Mouse (Mus musculus) cerebellum, adult 2 months (tissue): ENCODE results near the gene Idi2. TPM values are rescaled to one million over a fixed set of nuclear protein-coding genes. Genes with fewer than 3 reads are reported as not detected.
A peak's percentile ranks its signal among the peaks of the same experiment; 100 is the strongest.
"Not testable (repeated sequence)": the region's sequence is repeated elsewhere in the genome, so short reads cannot be mapped to it uniquely, and the experiment has no call there.

Experiments used
- DNase-seq, 2 experiments: peaks; one replicate each; pipeline ENCODE4 v3.0.0; 2021
- H3K27ac ChIP-seq: fragments of 200-500 bp; 2 replicates; pipeline ENCODE4 v1.5.1; 2012; ENCODE audit warnings: low read length, control low read depth, inconsistent platforms; ENCODE audit not compliant: insufficient read depth
- H3K27me3 ChIP-seq: fragments of 200-500 bp; 2 replicates; pipeline ENCODE4 v1.6.1; 2012; ENCODE audit warnings: inconsistent platforms, mild to moderate bottlenecking, low read length, moderate library complexity; ENCODE audit not compliant: control insufficient read depth, insufficient read depth
- H3K4me1 ChIP-seq: fragments of 200-500 bp; 2 replicates; pipeline ENCODE4 v1.6.1; 2011; ENCODE audit warnings: low read length; ENCODE audit not compliant: control insufficient read depth, insufficient read depth
- H3K4me3 ChIP-seq: fragments of 200-500 bp; replicated peaks from 2 replicates; pipeline ENCODE3; 2011; ENCODE audit warnings: mild to moderate bottlenecking, low read depth, low read length, control low read depth; ENCODE audit not compliant: insufficient read depth
- CTCF ChIP-seq: fragments of 200-500 bp; IDR thresholded peaks from 2 replicates; pipeline ENCODE4 v1.5.1; 2011; ENCODE audit warnings: low read depth, mild to moderate bottlenecking, control low read depth, low read length, moderate library complexity, borderline replicate concordance; ENCODE audit not compliant: insufficient read depth
- POLR2A ChIP-seq: fragments of 200-500 bp; IDR thresholded peaks from 2 replicates; pipeline ENCODE4 v1.6.1; 2011; ENCODE audit warnings: low read length, control low read depth, borderline replicate concordance; ENCODE audit not compliant: insufficient read depth
- WGBS: fragments of 180-500 bp; shearing (Covaris S2); methylation state at CpG from one replicate; pipeline ENCODE4 v1.1.7; 2018; 5-methylcytosine and 5-hydroxymethylcytosine counted together
- polyA plus RNA-seq: library from polyadenylated mRNA; depleted of rRNA; stranded (reverse); fragments of >200 nt; gene quantifications from 2 replicates; pipeline ENCODE4 v1.2.3, GENCODE M21; 2012

Gene Idi2
- polyA plus RNA-seq, 1 experiment, result not detected

- not testable (repeated sequence) for H3K4me3 ChIP-seq, DNase-seq, H3K27me3 ChIP-seq, H3K27ac ChIP-seq, H3K4me1 ChIP-seq
- 72% methylated on average over 3 of the region's 3 CpGs for WGBS
Observed at GRCm38 (mm10) chr13:8961128-8961888, 8.6 kb downstream of the Idi2 start.

DNA sequence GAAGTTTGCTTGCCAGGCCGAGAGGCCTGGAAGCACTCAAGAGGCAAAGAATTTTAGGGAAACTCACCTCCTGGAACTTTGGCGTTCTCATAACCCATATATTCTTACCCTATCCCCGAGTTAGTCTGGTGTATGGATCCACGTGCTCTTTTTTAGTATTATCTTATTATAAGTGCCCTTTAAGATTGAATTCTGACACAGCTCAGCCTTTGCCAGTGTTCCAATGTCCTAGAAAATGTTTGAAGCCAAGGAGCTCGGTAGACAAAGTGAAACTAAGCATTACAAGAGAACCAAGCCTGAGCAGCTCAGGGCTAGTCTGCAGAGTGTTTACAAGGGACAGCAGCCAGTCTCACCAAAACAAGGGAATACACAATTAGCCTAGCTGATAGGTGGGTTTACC is 9.6 kb downstream of the Idi2 start:
- 39% methylated on average over 5 of the region's 5 CpGs for WGBS
- not testable (repeated sequence) for H3K4me3 ChIP-seq, H3K27ac ChIP-seq, DNase-seq, H3K4me1 ChIP-seq, H3K27me3 ChIP-seq

GRCm38 (mm10) chr13:8965224-8965623 is 12.6 kb downstream of the Idi2 start:
- Histone ChIP-seq H3K4me3 (no peak overlapping the region), H3K27ac (no peak overlapping the region), H3K27me3 (no peaks in the 10 kb centered on the region), H3K4me1 (no peaks in the 10 kb centered on the region)
- WGBS, result 92% methylated on average over 5 of the region's 5 CpGs
- TF ChIP-seq CTCF (no peak), POLR2A (no peak)
- DNase-seq, result no peak

- Histone ChIP-seq H3K4me1 (no peaks in the 10 kb centered on the region), H3K27ac (no peak overlapping the region), H3K4me3 (no peak overlapping the region), H3K27me3 (no peaks in the 10 kb centered on the region)
- WGBS, result 90% methylated on average over 8 of the region's 8 CpGs
- no peak for TF ChIP-seq POLR2A
- TF ChIP-seq CTCF, result no peak
- no peak for DNase-seq
Observed at GRCm38 (mm10) chr13:8967742-8968141, 15.1 kb downstream of the Idi2 start.

DNA sequence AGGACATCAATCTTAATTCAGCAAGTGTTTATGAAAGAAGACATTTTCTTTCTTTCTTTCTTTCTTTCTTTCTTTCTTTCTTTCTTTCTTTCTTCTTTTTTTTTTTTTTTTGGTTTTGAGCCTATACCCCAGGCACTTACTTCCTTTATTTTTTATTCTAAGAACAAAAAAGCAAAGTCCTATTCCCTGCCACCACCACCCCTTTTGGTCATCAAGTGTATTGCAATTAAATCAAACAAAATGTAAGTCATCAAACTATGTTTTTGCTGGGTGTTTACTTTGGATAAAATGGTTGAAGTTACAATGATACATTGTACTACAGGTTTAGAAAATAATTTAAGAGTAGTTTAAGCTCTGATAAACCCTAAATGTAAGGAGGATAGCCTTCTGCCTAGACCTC is 19.7 kb downstream of the Idi2 start:
- no peak for DNase-seq
- Histone ChIP-seq H3K4me1 (no peaks in the 10 kb centered on the region), H3K4me3 (no peak overlapping the region), H3K27me3 (no peaks in the 10 kb centered on the region), H3K27ac (no peak overlapping the region)
- TF ChIP-seq CTCF (no peak), POLR2A (no peak)

DNA sequence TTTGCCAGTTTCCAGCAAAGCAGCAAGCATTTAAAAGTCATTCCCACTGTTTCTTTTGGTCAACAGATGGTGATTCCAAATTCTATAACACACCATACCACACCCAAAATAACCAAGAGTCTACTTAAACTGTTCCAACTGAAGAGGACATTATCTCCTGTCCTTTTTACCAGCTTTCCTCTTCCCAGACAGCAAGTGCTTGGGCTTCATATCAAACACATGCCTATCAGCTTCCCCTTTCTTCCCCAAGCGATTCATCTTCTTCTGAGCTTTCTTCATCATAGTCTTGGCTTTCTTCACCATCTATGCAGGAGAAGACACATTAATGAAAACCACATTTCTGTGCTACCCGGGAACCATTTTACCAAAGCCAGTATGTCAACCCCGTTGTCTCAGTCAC is 20.3 kb downstream of the Idi2 start:
- WGBS, result 94% methylated on average over 3 of the region's 3 CpGs
- no peaks in the 10 kb centered on the region for H3K27me3 ChIP-seq
- TF ChIP-seq CTCF, result no peak
- no peak for TF ChIP-seq POLR2A

GRCm38 (mm10) chr13:8992231-8992630 is 39.6 kb downstream of the Idi2 start:
- TF ChIP-seq CTCF (no peak), POLR2A (no peak)
- 91% methylated on average over 6 of the region's 6 CpGs for WGBS
- H3K27ac ChIP-seq, result no peak overlapping the region
- no peaks in the 10 kb centered on the region; the same call in 1 of the 2 replicates for H3K4me1 ChIP-seq
- no peaks in the 10 kb centered on the region for H3K27me3 ChIP-seq
- no peak overlapping the region for H3K4me3 ChIP-seq
- no peak for DNase-seq

More for the DNA sequence above, 20.3 kb downstream of the Idi2 start:
- DNase-seq, result no peak
- H3K4me1 ChIP-seq, result no peaks in the 10 kb centered on the region
- no peak overlapping the region for H3K27ac ChIP-seq
- no peak overlapping the region for H3K4me3 ChIP-seq

DNA sequence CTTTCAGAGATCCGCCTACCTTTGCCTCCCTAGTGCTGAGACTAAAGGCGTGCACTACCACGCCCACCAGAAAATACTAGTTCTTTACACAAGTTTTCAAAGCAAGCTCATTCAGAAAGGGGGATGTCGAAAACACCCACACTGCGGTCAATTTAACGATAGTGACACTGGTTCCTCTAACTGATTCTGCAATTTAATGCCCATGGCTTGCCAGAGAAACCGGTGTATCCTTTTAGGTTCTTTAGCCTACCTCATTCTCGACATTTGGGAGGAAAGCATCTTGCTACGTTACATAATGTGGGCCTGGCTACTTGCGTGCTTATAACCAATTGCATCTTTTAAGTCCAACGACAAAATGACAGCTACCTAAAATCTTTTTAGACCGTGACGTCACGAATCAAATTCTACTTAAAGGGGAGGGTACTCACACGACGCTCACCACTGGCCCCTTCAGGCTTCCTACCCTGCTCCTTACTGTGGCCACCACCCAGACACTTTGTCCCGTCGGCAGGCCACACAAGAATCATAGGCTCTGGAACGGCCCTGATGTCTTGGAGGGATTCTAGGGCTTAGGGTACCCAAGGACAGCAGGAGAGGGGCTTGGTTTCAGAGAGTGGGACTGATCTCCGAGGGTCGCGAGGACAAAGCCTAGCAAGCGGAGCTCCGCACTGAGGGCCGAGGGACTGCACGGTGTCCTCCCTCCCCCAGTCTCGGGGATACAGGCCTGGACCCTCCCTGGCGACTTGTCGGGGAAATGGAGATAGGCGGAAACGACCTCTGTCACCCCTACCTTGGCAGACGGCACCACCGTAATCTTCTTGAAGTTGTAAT is 42.7 kb downstream of the Idi2 start:
- Histone ChIP-seq H3K4me3 (peak overlapping the region; percentile 95), H3K27ac (no peak overlapping the region), H3K27me3 (no peaks in the 10 kb centered on the region), H3K4me1 (no peaks in the 10 kb centered on the region; the same call in 1 of the 2 replicates)
- no peak for DNase-seq
- 3% methylated on average over 33 of the region's 33 CpGs for WGBS
- TF ChIP-seq POLR2A, result no peak
- no peak for TF ChIP-seq CTCF
